Mouse (Mus musculus) stomach, embryonic 14.5 days (tissue): ENCODE results near the gene Mrc2. TPM values are rescaled to one million over a fixed set of nuclear protein-coding genes. Genes with fewer than 3 reads are reported as not detected.

Experiments used
- ATAC-seq: fragments of 200-750 bp; cut with Nextera tagmentation; 2 replicates; pipeline ENCODE4 v1.8.0; 2017; ENCODE audit warnings: low read depth, moderate TSS enrichment; ENCODE audit not compliant: insufficient number of reproducible peaks, insufficient read depth, low FRiP score
- H3K27ac ChIP-seq: fragments of 300-500 bp; sonication (generic); 2 replicates; pipeline ENCODE4 v1.5.1; 2014; ENCODE audit warnings: mild to moderate bottlenecking, low read length, moderate library complexity, mixed read lengths
- H3K27me3 ChIP-seq: fragments of 300-500 bp; sonication (generic); 2 replicates; pipeline ENCODE4 v1.6.1; 2014; ENCODE audit warnings: low read length, control low read depth, mixed read lengths; ENCODE audit not compliant: control insufficient read depth, insufficient read depth
- H3K36me3 ChIP-seq: fragments of 300-500 bp; sonication (generic); 2 replicates; pipeline ENCODE4 v1.6.1; 2014; ENCODE audit warnings: mild to moderate bottlenecking, control low read depth, low read length, moderate library complexity, mixed read lengths; ENCODE audit not compliant: control insufficient read depth, insufficient read depth
- H3K4me1 ChIP-seq: fragments of 300-500 bp; sonication (generic); 2 replicates; pipeline ENCODE4 v1.6.1; 2014; ENCODE audit warnings: low read length, control low read depth, mixed read lengths; ENCODE audit not compliant: control insufficient read depth, insufficient read depth
- H3K4me2 ChIP-seq: fragments of 300-500 bp; sonication (generic); replicated peaks from 2 replicates; pipeline ENCODE4 v1.6.1; 2014; ENCODE audit warnings: low read depth, low read length, control low read depth
- H3K4me3 ChIP-seq: fragments of 300-500 bp; sonication (generic); 2 replicates; pipeline ENCODE4 v1.5.1; 2014; ENCODE audit warnings: low read depth, low read length, control low read depth
- H3K9ac ChIP-seq: fragments of 300-500 bp; sonication (generic); replicated peaks from 2 replicates; pipeline ENCODE4 v1.6.1; 2014; ENCODE audit warnings: low read depth, mild to moderate bottlenecking, control low read depth, low read length, moderate library complexity, mixed read lengths
- H3K9me3 ChIP-seq: fragments of 300-500 bp; sonication (generic); 2 replicates; pipeline ENCODE4 v1.6.1; 2016; ENCODE audit warnings: low read depth, low read length, control low read depth; ENCODE audit not compliant: control insufficient read depth
- WGBS: fragments of 180-500 bp; shearing (Covaris S2); extraction: QIAGEN DNeasy Blood & Tissue Kit; methylation state at CpG from one replicate; pipeline ENCODE4 v1.1.7; 2014; 5-methylcytosine and 5-hydroxymethylcytosine counted together
- polyA plus RNA-seq: library from polyadenylated mRNA; unstranded; fragments of >200 nt; fragmentation: Nextera tagmentation; extraction: Ambion mirVana; gene quantifications from 2 replicates; pipeline ENCODE4 v1.2.1, GENCODE M21; 2014

The Mrc2 gene
- polyA plus RNA-seq, 1 experiment from 2014 or later = 10.4 TPM

DNA sequence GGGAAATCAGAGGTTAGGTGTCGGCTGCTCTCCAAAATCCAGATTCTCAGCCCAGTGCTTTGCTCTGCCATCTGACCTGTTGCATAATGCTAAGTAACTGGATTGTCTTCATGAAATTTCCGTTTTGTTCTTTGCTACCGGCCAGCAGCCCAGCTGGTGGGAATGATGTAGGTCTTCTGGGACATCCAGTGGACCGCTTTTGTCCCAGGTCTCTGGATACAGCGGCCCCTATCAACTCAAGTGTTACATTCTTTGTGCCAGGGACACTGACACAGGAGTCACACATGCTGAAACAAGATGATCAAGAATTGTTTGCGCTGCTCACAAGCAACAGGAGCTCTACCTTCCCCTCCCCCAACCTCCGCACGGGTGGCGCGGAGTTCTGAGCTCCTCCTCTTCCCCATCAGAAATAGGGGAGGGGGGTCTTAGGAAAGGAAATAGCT, 741 bp upstream of the Mrc2 start:
- H3K4me1 ChIP-seq = peaks cover 18% of the 10 kb centered on the region
- peak overlapping the region; percentile 72 for H3K4me2 ChIP-seq
- peak overlapping the region; percentile 53 for H3K4me3 ChIP-seq
- H3K9me3 ChIP-seq = no peaks in the 10 kb centered on the region
- peaks cover 5% of the 10 kb centered on the region; the same call in 1 of the 2 replicates for H3K36me3 ChIP-seq
- H3K27ac ChIP-seq = peak overlapping the region; percentile 95
- H3K27me3 ChIP-seq = no peaks in the 10 kb centered on the region
- WGBS = 7% methylated on average over 10 of the region's 10 CpGs
- ATAC-seq = peak; percentile 8; the same call in 1 of the 2 replicates
- H3K9ac ChIP-seq = peak overlapping the region; percentile 61

DNA sequence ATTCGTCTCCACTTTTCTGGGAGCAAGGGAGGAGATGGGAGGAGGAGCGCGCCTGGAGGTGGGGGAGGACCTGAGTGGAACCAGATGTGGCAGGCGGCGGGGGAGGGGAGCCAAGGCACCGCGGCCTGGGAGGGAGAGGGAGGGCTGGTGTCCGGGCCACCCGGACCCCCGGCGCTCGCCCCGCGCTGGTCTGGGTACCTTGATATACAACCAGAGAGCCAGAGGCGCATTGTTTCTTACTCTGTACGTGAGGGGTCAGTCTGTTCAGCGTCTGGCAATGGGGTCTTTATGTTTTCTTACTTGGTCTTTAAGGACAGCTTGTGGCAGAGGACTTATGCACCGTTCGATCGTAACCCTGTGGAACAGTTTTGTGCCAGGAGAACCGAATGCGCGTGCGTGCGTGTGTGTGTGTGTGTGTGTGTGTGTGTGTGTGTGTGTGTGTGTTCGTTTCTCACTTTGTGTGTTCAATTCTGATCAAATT, 698 bp downstream of the Mrc2 start:
- Histone ChIP-seq H3K4me1 (peaks cover 18% of the 10 kb centered on the region), H3K4me2 (peak overlapping the region; percentile 72), H3K36me3 (no peaks in the 10 kb centered on the region), H3K9me3 (no peaks in the 10 kb centered on the region), H3K27ac (peak overlapping the region; percentile 95), H3K4me3 (peak overlapping the region; percentile 53), H3K27me3 (no peaks in the 10 kb centered on the region), H3K9ac (peak overlapping the region; percentile 46)
- WGBS = 2% methylated on average over 26 of the region's 26 CpGs
- ATAC-seq = peak; percentile 37; the same call in 1 of the 2 replicates

DNA sequence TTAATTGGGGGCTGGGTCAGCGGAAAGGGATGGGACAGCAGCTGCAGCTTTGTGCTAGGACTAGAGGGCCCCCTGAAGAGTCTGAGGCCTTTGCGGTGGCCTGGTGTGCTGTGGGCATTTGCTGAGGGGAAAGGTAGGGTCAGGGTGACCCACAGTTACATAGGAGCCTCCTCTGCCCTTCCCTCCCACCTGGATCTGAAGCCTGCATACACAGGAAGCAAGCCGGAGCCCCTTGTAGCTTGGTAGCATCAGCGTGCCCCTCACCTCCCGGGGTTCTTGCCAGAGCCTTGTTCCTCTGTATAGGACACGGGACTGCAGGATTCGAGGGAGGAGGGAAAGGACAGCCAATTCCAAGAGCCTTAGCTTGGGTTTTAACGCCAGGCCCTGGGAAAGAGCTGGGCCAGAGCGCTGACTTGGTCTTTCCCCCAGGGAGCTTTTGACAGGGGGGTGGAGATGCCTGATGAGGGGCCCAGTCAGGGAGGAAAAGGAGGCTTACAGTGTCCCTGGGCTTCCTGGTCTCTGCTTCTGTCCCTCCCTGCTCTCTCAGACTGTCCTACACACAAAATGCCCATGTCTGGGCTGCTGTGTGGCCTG, 1.6 kb downstream of the Mrc2 start:
- no peaks in the 10 kb centered on the region for H3K9me3 ChIP-seq

DNA sequence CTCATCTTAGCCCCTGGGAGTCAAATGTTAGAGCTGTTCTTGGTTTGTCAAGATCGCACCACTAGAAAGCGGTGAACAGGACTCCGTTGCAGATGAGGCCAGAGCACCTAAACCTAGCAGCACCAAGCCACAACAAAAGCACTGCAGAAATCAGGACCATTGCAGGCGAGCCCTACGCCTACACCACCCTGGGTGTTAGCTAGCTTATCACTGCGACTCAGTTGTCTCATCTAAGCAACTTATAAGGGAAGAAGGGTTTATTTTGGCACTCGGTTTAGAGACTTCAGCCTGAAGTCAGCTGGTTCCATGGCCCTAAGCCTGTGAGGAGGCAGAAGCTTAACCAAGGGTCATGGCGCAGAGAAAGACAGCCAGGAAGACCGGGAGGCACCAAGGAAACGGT, 3.6 kb downstream of the Mrc2 start:
- no peak for ATAC-seq
- Histone ChIP-seq H3K27me3 (no peaks in the 10 kb centered on the region), H3K9me3 (no peaks in the 10 kb centered on the region), H3K4me1 (peaks cover 15% of the 10 kb centered on the region), H3K27ac (no peak overlapping the region), H3K36me3 (0 out of 2 replicates have a peak, but pooled peaks cover 3% of the 10 kb centered on the region), H3K4me3 (no peak overlapping the region), H3K9ac (no peak overlapping the region), H3K4me2 (no peak overlapping the region)
- 93% methylated on average over 10 of the region's 10 CpGs for WGBS

More for the DNA sequence above, 1.6 kb downstream of the Mrc2 start:
- Histone ChIP-seq H3K9ac (peak overlapping the region; percentile 42; the same call in 1 of the 2 replicates), H3K4me2 (peak overlapping the region; percentile 72), H3K27me3 (no peaks in the 10 kb centered on the region), H3K4me3 (peak overlapping the region; percentile 53), H3K36me3 (no peaks in the 10 kb centered on the region), H3K27ac (peak overlapping the region; percentile 95), H3K4me1 (peaks cover 18% of the 10 kb centered on the region)
- 0 out of 2 replicates have a peak, but pooled peaks have one; percentile 16 for ATAC-seq
- WGBS = 10% methylated on average over 9 of the region's 9 CpGs

DNA sequence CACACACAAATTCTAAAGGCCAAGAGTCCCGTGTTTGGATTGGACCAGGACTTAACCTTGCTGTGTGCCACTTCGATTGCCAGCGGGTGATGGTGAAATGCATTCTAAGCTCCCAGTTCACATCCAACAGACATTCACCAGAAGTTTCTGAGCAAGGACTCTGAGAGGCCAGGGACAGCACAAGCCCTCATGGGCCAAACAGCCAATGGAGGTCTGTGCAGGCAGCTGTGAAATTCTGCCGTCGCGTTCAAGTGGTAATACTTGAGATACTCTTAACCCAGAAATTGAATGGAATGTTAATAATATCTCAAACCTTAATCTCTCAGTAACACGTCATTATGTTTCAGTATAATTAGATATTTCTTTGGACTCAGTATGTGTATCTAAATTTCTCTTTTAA, 17.8 kb downstream of the Mrc2 start:
- Histone ChIP-seq H3K9me3 (no peaks in the 10 kb centered on the region), H3K27ac (no peak overlapping the region), H3K4me2 (no peak overlapping the region), H3K36me3 (no peaks in the 10 kb centered on the region), H3K9ac (no peak overlapping the region), H3K4me1 (peaks cover 17% of the 10 kb centered on the region), H3K27me3 (no peaks in the 10 kb centered on the region), H3K4me3 (no peak overlapping the region)
- ATAC-seq = no peak
- 87% methylated on average over 7 of the region's 7 CpGs for WGBS

DNA sequence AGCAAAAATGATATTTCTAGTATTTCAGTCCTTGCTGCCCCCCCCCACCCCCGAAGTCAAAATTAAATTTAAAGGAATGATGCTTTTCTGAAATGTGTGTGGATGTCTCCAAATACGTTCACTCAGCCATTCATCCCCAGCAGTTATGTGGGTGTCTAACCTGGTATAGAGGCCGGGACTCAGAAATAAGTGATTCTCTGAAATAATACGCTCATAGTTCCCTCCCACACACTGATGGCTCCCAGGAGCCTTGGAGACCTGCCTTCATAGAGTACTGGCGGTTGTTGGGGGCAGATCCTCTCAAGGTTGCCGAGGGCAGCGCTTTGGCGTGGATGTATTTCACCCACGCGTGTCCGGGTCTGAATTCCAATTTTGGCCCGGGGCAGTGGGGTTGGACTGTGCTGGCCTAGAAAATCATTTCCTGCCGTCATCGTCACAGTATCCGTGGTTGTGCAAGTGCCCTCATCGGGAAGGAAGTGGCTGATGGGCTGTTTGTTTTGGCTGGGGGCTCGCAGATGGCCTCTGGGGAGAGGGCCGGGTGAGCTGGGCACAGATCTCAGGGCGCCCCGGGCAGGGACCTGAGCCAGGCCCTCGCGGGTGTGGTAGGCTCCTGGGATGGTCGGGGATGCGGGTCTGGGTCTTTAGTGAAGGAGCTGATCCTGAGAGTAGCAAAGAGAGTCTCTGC, 19.0 kb downstream of the Mrc2 start:
- Histone ChIP-seq H3K9ac (no peak overlapping the region), H3K4me3 (no peak overlapping the region), H3K36me3 (no peaks in the 10 kb centered on the region), H3K27me3 (no peaks in the 10 kb centered on the region), H3K27ac (0 out of 2 replicates have a peak overlapping the region, but pooled peaks have one; percentile 44), H3K4me1 (peaks cover 17% of the 10 kb centered on the region), H3K4me2 (no peak overlapping the region), H3K9me3 (no peaks in the 10 kb centered on the region)
- WGBS = 66% methylated on average over 24 of the region's 24 CpGs
- ATAC-seq = no peak

DNA sequence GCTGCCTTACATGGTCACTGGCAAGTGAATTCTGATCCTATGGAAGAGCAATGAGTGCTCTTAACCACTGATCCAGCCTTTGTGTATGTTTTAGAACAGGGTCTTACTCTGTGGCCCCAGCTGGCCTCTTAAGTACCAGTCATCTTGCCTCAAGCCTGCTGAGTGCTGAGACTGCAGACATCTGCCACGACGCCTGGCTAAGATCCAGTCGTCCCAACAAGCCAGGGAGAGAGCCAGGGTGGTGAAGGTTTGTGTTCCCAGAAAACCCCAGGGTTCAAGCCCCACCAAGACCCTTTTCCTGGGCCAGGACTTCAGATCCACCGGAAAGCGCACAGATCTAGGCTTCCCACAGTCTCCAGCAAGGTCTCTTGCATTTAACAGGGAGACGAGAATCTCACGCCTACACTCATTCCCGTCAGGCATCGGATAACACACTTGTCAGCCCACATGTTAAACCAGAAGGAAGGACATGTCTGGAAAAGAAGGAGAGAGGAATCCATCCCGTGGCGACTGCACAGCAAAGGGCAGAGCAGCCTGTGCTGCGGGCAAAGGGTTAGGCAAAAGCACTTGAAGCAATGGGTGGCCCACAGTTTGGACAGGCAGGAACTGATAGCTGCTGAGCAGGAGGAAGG, 20.0 kb downstream of the Mrc2 start:
- H3K4me2 ChIP-seq = no peak overlapping the region
- no peaks in the 10 kb centered on the region for H3K9me3 ChIP-seq
- H3K36me3 ChIP-seq = no peaks in the 10 kb centered on the region
- no peak overlapping the region for H3K4me3 ChIP-seq
- no peak overlapping the region for H3K9ac ChIP-seq
- no peaks in the 10 kb centered on the region for H3K27me3 ChIP-seq
- H3K4me1 ChIP-seq = peaks cover 17% of the 10 kb centered on the region
- peak overlapping the region; percentile 8; the same call in 1 of the 2 replicates for H3K27ac ChIP-seq
- WGBS = 42% methylated on average over 12 of the region's 12 CpGs
- ATAC-seq = peak; percentile 47; the same call in 1 of the 2 replicates

DNA sequence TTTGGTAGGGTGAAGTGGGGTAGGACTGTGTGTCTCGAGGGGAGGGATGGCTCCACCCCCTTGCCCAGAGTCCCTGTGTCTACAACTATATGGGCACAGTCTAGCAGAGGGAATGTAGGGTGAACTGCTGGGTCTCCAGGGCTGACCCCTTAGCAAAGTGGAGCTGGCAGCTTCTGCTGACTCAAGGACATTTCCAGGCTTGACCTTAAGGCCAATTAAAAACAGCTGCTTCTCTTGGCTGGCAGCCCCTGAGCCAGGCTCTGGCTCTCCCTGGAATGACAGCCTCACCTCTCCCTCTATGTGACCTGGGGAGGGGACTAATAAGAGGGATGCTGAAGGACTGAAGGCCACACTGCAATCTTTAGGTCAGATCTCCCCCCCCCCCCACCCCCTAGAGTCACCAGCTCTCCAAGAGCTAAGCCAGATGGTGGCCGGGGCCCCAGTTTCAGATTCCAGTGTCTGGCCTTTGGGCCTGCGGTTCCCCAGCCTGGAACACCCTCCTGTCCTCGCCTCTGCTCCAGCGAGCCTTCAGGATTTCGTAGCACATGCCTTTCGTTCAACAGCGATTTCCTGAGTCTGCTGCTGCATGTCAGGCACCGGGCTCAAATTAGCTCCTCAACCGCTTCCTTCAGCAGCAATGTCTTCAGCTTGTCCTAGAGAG, 20.7 kb downstream of the Mrc2 start:
- no peak overlapping the region; the same call in 1 of the 2 replicates for H3K27ac ChIP-seq
- H3K36me3 ChIP-seq = no peaks in the 10 kb centered on the region
- H3K9me3 ChIP-seq = no peaks in the 10 kb centered on the region
- H3K9ac ChIP-seq = no peak overlapping the region
- peaks cover 17% of the 10 kb centered on the region for H3K4me1 ChIP-seq
- peak; percentile 35; the same call in 1 of the 2 replicates for ATAC-seq
- no peak overlapping the region for H3K4me2 ChIP-seq
- WGBS = 23% methylated on average over 10 of the region's 10 CpGs
- no peaks in the 10 kb centered on the region for H3K27me3 ChIP-seq
- no peak overlapping the region for H3K4me3 ChIP-seq
